Mouse (Mus musculus) testis, postnatal 10 days (tissue): ENCODE measurements around the gene Hist1h2bm.
A peak's percentile ranks its signal among the peaks of the same experiment; 100 is the strongest.
"Not testable (repeated sequence)": the region's sequence is repeated elsewhere in the genome, so short reads cannot be mapped to it uniquely, and the experiment has no call there.

Source experiments
- DNase-seq: peaks from one replicate; pipeline ENCODE4 v3.0.0; 2021; ENCODE audit warnings: low spot score

Gene Hist1h2bm

GRCm38 (mm10) chr13:21727948-21728572 lies 6.2 kb downstream of the Hist1h2bm start:
- DNase-seq: no peak

- no peak for DNase-seq
These were observed 7.7 kb downstream of the Hist1h2bm start for GRCm38 (mm10) chr13:21729544-21729943.

GRCm38 (mm10) chr13:21733466-21733865 lies 11.6 kb downstream of the Hist1h2bm start:
- no peak for DNase-seq

- DNase-seq: peak; percentile 73
These were observed 12.4 kb downstream of the Hist1h2bm start for GRCm38 (mm10) chr13:21734010-21734905.

GRCm38 (mm10) chr13:21734906-21735767 lies 13.3 kb downstream of the Hist1h2bm start, which contains the start of gene Hist1h4j:
TSS of gene Hist1h4j (plus strand) at chr13:21735064.
- DNase-seq: peak; percentile 87

GRCm38 (mm10) chr13:21745006-21745405 lies 23.2 kb downstream of the Hist1h2bm start:
- DNase-seq: no peak

- no peak for DNase-seq
These were observed 27.7 kb downstream of the Hist1h2bm start for GRCm38 (mm10) chr13:21749387-21750158.

GRCm38 (mm10) chr13:21750159-21751017 lies 28.5 kb downstream of the Hist1h2bm start, which contains the start of gene Hist1h4k:
TSS of gene Hist1h4k (minus strand) at chr13:21750505.
- DNase-seq: peak; percentile 92

- DNase-seq: no peak
These were observed 29.6 kb downstream of the Hist1h2bm start for GRCm38 (mm10) chr13:21751417-21751816.

GRCm38 (mm10) chr13:21751827-21752226 lies 30.0 kb downstream of the Hist1h2bm start:
- DNase-seq: no peak

- DNase-seq: no peak
These were observed 30.5 kb downstream of the Hist1h2bm start for GRCm38 (mm10) chr13:21752356-21752755.

- no peak for DNase-seq
These were observed 31.2 kb downstream of the Hist1h2bm start for GRCm38 (mm10) chr13:21753051-21753523.

- peak; percentile 55 for DNase-seq
These were observed 31.9 kb downstream of the Hist1h2bm start, which contains the start of the genes Hist1h2ak and Hist1h2bn for GRCm38 (mm10) chr13:21753524-21754285. TSS of gene Hist1h2ak (minus strand) at chr13:21753827. TSS of gene Hist1h2bn (plus strand) at chr13:21754123.

- DNase-seq: not testable (repeated sequence)
These were observed 32.6 kb downstream of the Hist1h2bm start for GRCm38 (mm10) chr13:21754294-21755001.

GRCm38 (mm10) chr13:21755707-21756106 lies 33.9 kb downstream of the Hist1h2bm start:
- DNase-seq: no peak
